Mouse (Mus musculus) CH12.LX (cell line): ENCODE results near the gene Otud7b. TPM values are rescaled to one million over a fixed set of nuclear protein-coding genes. Genes with fewer than 3 reads are reported as not detected.
A peak's percentile ranks its signal among the peaks of the same experiment; 100 is the strongest.
"Not testable (repeated sequence)": the region's sequence is repeated elsewhere in the genome, so short reads cannot be mapped to it uniquely, and the experiment has no call there.

Experiments
- DNase-seq: peaks from one replicate; pipeline ENCODE4 v3.0.0-alpha.2; 2013; ENCODE audit errors: extremely low read depth
- H3K27ac ChIP-seq: 2 replicates; pipeline ENCODE4 v1.5.1; 2012; ENCODE audit warnings: low read depth, mild to moderate bottlenecking, control low read depth, moderate library complexity; ENCODE audit not compliant: insufficient read depth
- H3K27me3 ChIP-seq: replicated peaks from 2 replicates; pipeline ENCODE3; 2012; ENCODE audit warnings: inconsistent platforms
- H3K36me3 ChIP-seq, 2 experiments: replicated peaks in 1 of 2; 2 replicates each; pipeline versions ENCODE3 to v1.6.1; 2012; ENCODE audit warnings: inconsistent platforms in 1 of 2, low read length in 1 of 2, mild to moderate bottlenecking in 1 of 2, mixed read lengths in 1 of 2, moderate library complexity in 1 of 2; ENCODE audit not compliant: control insufficient read depth in 1 of 2, insufficient read depth in 1 of 2
- H3K4me1 ChIP-seq, 2 experiments: 2 replicates each; pipeline ENCODE4 v1.6.1; 2012; ENCODE audit warnings: inconsistent platforms in 1 of 2, moderate library complexity in 1 of 2; ENCODE audit not compliant: insufficient read depth in 2 of 2, control insufficient read depth in 1 of 2
- H3K4me2 ChIP-seq: 2 replicates; pipeline ENCODE4 v1.6.1; 2012; ENCODE audit warnings: low read depth, mild to moderate bottlenecking, control low read depth; ENCODE audit not compliant: poor library complexity, insufficient read depth, severe bottlenecking
- H3K4me3 ChIP-seq, 3 experiments: fragments of 150-350 bp in 1 of 3; sonication (generic) in 1 of 3; replicated peaks in 1 of 3; 2 replicates each; pipeline versions ENCODE3 to v1.5.1; 2011 to 2012; ENCODE audit warnings: low read depth in 2 of 3, low read length in 2 of 3, mild to moderate bottlenecking in 2 of 3, moderate library complexity in 2 of 3, control low read depth in 1 of 3, improper control_type of control experiment in 1 of 3, inconsistent platforms in 1 of 3, mixed read lengths in 1 of 3; ENCODE audit not compliant: poor library complexity in 1 of 3
- H3K79me2 ChIP-seq: replicated peaks from 2 replicates; pipeline ENCODE4 v1.6.1; 2012; ENCODE audit warnings: mild to moderate bottlenecking, moderate library complexity; ENCODE audit not compliant: control insufficient read depth, poor library complexity, insufficient read depth, severe bottlenecking; ENCODE audit errors: extremely low read depth
- H3K9ac ChIP-seq: 2 replicates; pipeline ENCODE4 v1.6.1; 2012; ENCODE audit warnings: low read depth, mild to moderate bottlenecking, control low read depth, moderate library complexity; ENCODE audit not compliant: insufficient read depth
- H3K9me3 ChIP-seq: replicated peaks from 2 replicates; pipeline ENCODE3; 2012; ENCODE audit warnings: low read length, inconsistent platforms, mixed read lengths
- CHD2 ChIP-seq: IDR thresholded peaks from 2 replicates; pipeline ENCODE4 v1.6.1; 2011; ENCODE audit warnings: low read length, improper control_type of control experiment
- CTCF ChIP-seq, 2 experiments: IDR thresholded peaks in 1 of 2; conservative IDR thresholded peaks in 1 of 2; 2 replicates each; pipeline ENCODE4 v1.5.1; 2011 to 2012; ENCODE audit warnings: low read depth in 2 of 2, low read length in 2 of 2, improper control_type of control experiment in 1 of 2, inconsistent platforms in 1 of 2, mild to moderate bottlenecking in 1 of 2, moderate library complexity in 1 of 2
- EP300 ChIP-seq: IDR thresholded peaks from 2 replicates; pipeline ENCODE4 v1.6.1; 2011; ENCODE audit warnings: low read length, improper control_type of control experiment
- IRF4 ChIP-seq: IDR thresholded peaks from 2 replicates; pipeline ENCODE4 v1.6.1; 2014; ENCODE audit warnings: low read depth, mild to moderate bottlenecking, inconsistent platforms, low read length, improper control_type of control experiment
- JUN ChIP-seq: IDR thresholded peaks from 2 replicates; pipeline ENCODE4 v1.6.1; 2011; ENCODE audit warnings: low read depth, mild to moderate bottlenecking, low read length, improper control_type of control experiment, moderate library complexity; ENCODE audit not compliant: insufficient read depth
- JUND ChIP-seq: conservative IDR thresholded peaks from 2 replicates; pipeline ENCODE4 v1.6.1; 2011; ENCODE audit warnings: low read depth, low read length, improper control_type of control experiment
- KAT2A ChIP-seq: IDR thresholded peaks from 2 replicates; pipeline ENCODE4 v1.6.1; 2012; ENCODE audit warnings: low read length, improper control_type of control experiment, inconsistent platforms; ENCODE audit not compliant: insufficient replicate concordance
- MAZ ChIP-seq: IDR thresholded peaks from 2 replicates; pipeline ENCODE4 v1.6.1; 2012; ENCODE audit warnings: low read depth, mild to moderate bottlenecking, inconsistent platforms, low read length, improper control_type of control experiment, moderate library complexity
- MEF2A ChIP-seq: IDR thresholded peaks from 2 replicates; pipeline ENCODE4 v1.6.1; 2014; ENCODE audit warnings: low read depth, mild to moderate bottlenecking, inconsistent platforms, low read length, improper control_type of control experiment, borderline replicate concordance
- MYC ChIP-seq: IDR thresholded peaks from 2 replicates; pipeline ENCODE4 v1.6.1; 2011; ENCODE audit warnings: low read depth, mild to moderate bottlenecking, improper control_type of control experiment, low read length
- POLR2A ChIP-seq: IDR thresholded peaks from 2 replicates; pipeline ENCODE4 v1.6.1; 2011; ENCODE audit warnings: low read depth, mild to moderate bottlenecking, improper control_type of control experiment, low read length
- RAD21 ChIP-seq: IDR thresholded peaks from 2 replicates; pipeline ENCODE4 v1.6.1; 2011; ENCODE audit warnings: low read depth, mild to moderate bottlenecking, low read length, improper control_type of control experiment, moderate library complexity
- SIN3A ChIP-seq: IDR thresholded peaks from 2 replicates; pipeline ENCODE4 v1.6.1; 2012; ENCODE audit warnings: low read length, improper control_type of control experiment, inconsistent platforms
- TBP ChIP-seq: conservative IDR thresholded peaks from 2 replicates; pipeline ENCODE4 v1.6.1; 2011; ENCODE audit warnings: low read depth, low read length, improper control_type of control experiment
- TCF12 ChIP-seq: IDR thresholded peaks from 2 replicates; pipeline ENCODE4 v1.6.1; 2014; ENCODE audit warnings: low read depth, mild to moderate bottlenecking, inconsistent platforms, low read length, improper control_type of control experiment
- UBTF ChIP-seq: IDR thresholded peaks from 2 replicates; pipeline ENCODE4 v1.6.1; 2012; ENCODE audit warnings: low read depth, mild to moderate bottlenecking, inconsistent platforms, low read length, improper control_type of control experiment, moderate library complexity
- ZC3H11A ChIP-seq: IDR thresholded peaks from 2 replicates; pipeline ENCODE4 v1.6.1; 2012; ENCODE audit warnings: low read depth, mild to moderate bottlenecking, inconsistent platforms, low read length, improper control_type of control experiment
- ZNF384 ChIP-seq: IDR thresholded peaks from 2 replicates; pipeline ENCODE4 v1.6.1; 2012; ENCODE audit warnings: low read depth, low read length, improper control_type of control experiment, inconsistent platforms
- dilution Hi-C: fragments of 300-500 bp; cut with MboI; formaldehyde crosslinking; loops from 2 replicates; pipeline ENCODE4 v1.14.3; 2020; ENCODE audit warnings: low sequenced_read_pairs; ENCODE audit not compliant: extremely low pct_unique_long_range_greater_than_20kb, extremely low pct_ligation_motif_present
- in situ Hi-C: fragments of 300-500 bp; cut with MboI; formaldehyde crosslinking; loops from 3 replicates; pipeline ENCODE4 v1.14.3; 2019; ENCODE audit warnings: low sequenced_read_pairs, low pct_ligation_motif_present, low pct_unique_long_range_greater_than_20kb, mixed read lengths
- polyA plus RNA-seq: library from polyadenylated mRNA; unstranded; fragments of >175 nt; gene quantifications from 2 replicates; pipeline ENCODE4 v1.2.1, GENCODE M21; 2012; ENCODE audit warnings: low read depth; ENCODE audit not compliant: insufficient read length
- total RNA-seq, 2 experiments: library from RNA; depleted of rRNA; stranded (reverse); fragments of 300-350 nt in 1 of 2; fragments of >200 nt in 1 of 2; gene quantifications; 2 replicates each; pipeline ENCODE4 v1.2.3; 2012 to 2014

The Otud7b gene
- total and polyA plus RNA-seq, 3 experiments = 12.3 to 17.7 (median 14.9) TPM

GRCm38 (mm10) chr3:96198181-96198580 is 93.9 kb downstream of the Otud7b start (continued):
- TF ChIP-seq MAZ (no peak), MYC (0 out of 2 replicates have a peak, but pooled peaks have one; percentile 47), JUND (no peak), EP300 (no peak)

GRCm38 (mm10) chr3:96198601-96199251 is 94.4 kb downstream of the Otud7b start:
- H3K79me2 ChIP-seq, H3K27ac ChIP-seq, H3K9ac ChIP-seq, H3K9me3 ChIP-seq, H3K4me3 ChIP-seq, DNase-seq, in situ Hi-C loops, dilution Hi-C loops, H3K27me3 ChIP-seq: not testable (repeated sequence)
- peaks cover 4 to 25% of the 10 kb centered on the region in 2 experiments for H3K36me3 ChIP-seq
- peak overlapping the region; percentile 16 for H3K4me2 ChIP-seq
- H3K4me1 ChIP-seq = peaks cover 7 to 21% of the 10 kb centered on the region in 2 experiments
- 0 out of 2 replicates have a peak, but pooled peaks have one; percentile 1 for TF ChIP-seq POLR2A

DNA sequence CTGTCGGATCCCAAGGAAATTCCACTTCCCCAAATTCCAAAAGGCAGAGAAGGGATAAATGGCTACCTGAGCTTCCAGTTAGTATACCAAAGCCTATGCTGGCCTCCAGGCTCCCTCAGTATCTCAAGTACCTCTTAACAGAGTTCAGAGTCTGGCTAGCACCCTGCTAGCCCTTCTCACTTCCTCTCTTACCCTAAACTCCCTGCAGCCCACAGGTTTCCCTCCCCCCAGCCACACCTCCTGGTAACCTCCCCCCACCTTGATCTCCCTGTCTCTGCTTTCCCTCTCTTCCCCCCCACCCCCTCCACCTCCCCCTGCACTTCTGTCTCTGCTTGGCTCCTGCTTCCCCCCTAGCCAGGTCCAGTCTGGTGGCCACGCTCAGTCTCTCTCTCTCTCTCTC is 95.4 kb downstream of the Otud7b start:
- Histone ChIP-seq H3K4me1 (peaks cover 7 to 21% of the 10 kb centered on the region in 2 experiments), H3K9me3 (peaks cover 8% of the 10 kb centered on the region), H3K36me3 (peaks cover 0 to 15% of the 10 kb centered on the region in 2 experiments), H3K27ac (no peak overlapping the region), H3K27me3 (no peaks in the 10 kb centered on the region), H3K79me2 (no peaks in the 10 kb centered on the region), H3K9ac (0 out of 2 replicates have a peak overlapping the region, but pooled peaks have one; percentile 23), H3K4me3 (no peak overlapping the region), H3K4me2 (peak overlapping the region; percentile 39)
- TF ChIP-seq IRF4 (peak; percentile 80), CHD2 (peak; percentile 74), MYC (0 out of 2 replicates have a peak, but pooled peaks have one; percentile 13), SIN3A (no peak), KAT2A (no peak), EP300 (peak; percentile 60; the same call in 1 of the 2 replicates), MAZ (0 out of 2 replicates have a peak, but pooled peaks have one; percentile 43), TCF12 (peak; percentile 46)
- dilution Hi-C loops = no loop called here
- in situ Hi-C loops = no loop called here
- DNase-seq = peak; percentile 59

DNA sequence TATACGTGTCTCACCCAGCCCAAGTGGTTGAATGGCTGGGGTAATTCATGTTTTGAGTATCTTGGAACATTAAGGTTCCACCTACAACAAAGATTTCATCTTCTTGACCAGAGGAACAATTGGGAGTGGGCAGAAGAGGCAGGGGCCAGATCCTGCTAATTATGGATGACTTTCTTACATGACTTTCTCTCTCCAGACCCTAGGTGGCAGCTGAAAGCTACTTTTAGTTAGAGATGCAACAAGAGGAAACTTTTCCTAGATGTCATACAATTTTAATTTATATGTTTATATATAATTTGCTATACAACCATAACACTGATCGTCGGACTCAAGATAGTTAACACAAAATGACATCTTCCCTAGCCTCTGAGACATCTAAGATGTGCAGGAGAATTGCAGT is 103.5 kb downstream of the Otud7b start:
- no peaks in the 10 kb centered on the region for H3K4me1 ChIP-seq
- DNase-seq = no peak
- peaks cover 3% of the 10 kb centered on the region for H3K9me3 ChIP-seq
- peaks cover 2% of the 10 kb centered on the region for H3K27me3 ChIP-seq
- H3K4me2 ChIP-seq = no peak overlapping the region
- H3K79me2 ChIP-seq = no peaks in the 10 kb centered on the region
- dilution Hi-C loops (no loop called here), in situ Hi-C loops (no loop called here)
- TF ChIP-seq TBP (no peak), MEF2A (no peak), CTCF (conservative IDR thresholded peaks at IDR 0.05 in 1 of 2, IDR thresholded peaks at IDR 0.05 in 1 of 2; ENCODE audit: low read depth in 2 of 2, low read length in 2 of 2) (peak in 1 of 2 experiments; percentile 52; a peak in 2 of 4 replicates), RAD21 (peak; percentile 52), JUN (no peak), ZC3H11A (no peak), ZNF384 (no peak), UBTF (no peak)
- no peak overlapping the region for H3K4me3 ChIP-seq
- H3K36me3 ChIP-seq = no peaks in the 10 kb centered on the region
- H3K27ac ChIP-seq = no peak overlapping the region
- H3K9ac ChIP-seq = no peak overlapping the region
